Mouse (Mus musculus) limb, embryonic 12.5 days (tissue): ENCODE data around the gene Robo1. TPM values are rescaled to one million over a fixed set of nuclear protein-coding genes. Genes with fewer than 3 reads are reported as not detected.

Experiments used
- ATAC-seq: fragments of 200-750 bp; cut with Nextera tagmentation; 2 replicates; pipeline ENCODE4 v1.8.0; 2017; ENCODE audit warnings: low read depth, moderate TSS enrichment; ENCODE audit not compliant: insufficient number of reproducible peaks, insufficient read depth, low FRiP score, low TSS enrichment
- H3K27ac ChIP-seq: fragments of 300-500 bp; sonication (generic); 2 replicates; pipeline ENCODE4 v1.5.1; 2016; ENCODE audit warnings: mild to moderate bottlenecking, moderate library complexity
- H3K27me3 ChIP-seq: fragments of 300-500 bp; sonication (generic); 2 replicates; pipeline ENCODE4 v1.6.1; 2016; ENCODE audit warnings: mild to moderate bottlenecking, moderate library complexity
- H3K36me3 ChIP-seq: fragments of 300-500 bp; sonication (generic); 2 replicates; pipeline ENCODE4 v1.6.1; 2016; ENCODE audit warnings: mild to moderate bottlenecking, moderate library complexity
- H3K4me1 ChIP-seq: fragments of 300-500 bp; sonication (generic); replicated peaks from 2 replicates; pipeline ENCODE4 v1.6.1; 2016
- H3K4me2 ChIP-seq: fragments of 300-500 bp; sonication (generic); 2 replicates; pipeline ENCODE4 v1.6.1; 2016; ENCODE audit warnings: mild to moderate bottlenecking, moderate library complexity
- H3K4me3 ChIP-seq: fragments of 300-500 bp; sonication (generic); replicated peaks from 2 replicates; pipeline ENCODE4 v1.5.1; 2016; ENCODE audit warnings: mild to moderate bottlenecking
- H3K9ac ChIP-seq: fragments of 300-500 bp; sonication (generic); replicated peaks from 2 replicates; pipeline ENCODE4 v1.6.1; 2016; ENCODE audit warnings: mild to moderate bottlenecking, moderate library complexity
- H3K9me3 ChIP-seq: fragments of 300-500 bp; sonication (generic); 2 replicates; pipeline ENCODE4 v1.6.1; 2016; ENCODE audit warnings: mild to moderate bottlenecking, moderate library complexity
- WGBS: fragments of 180-500 bp; shearing (Covaris S2); methylation state at CpG from one replicate; pipeline ENCODE4 v1.1.7; 2016; 5-methylcytosine and 5-hydroxymethylcytosine counted together
- polyA plus RNA-seq: library from polyadenylated mRNA; unstranded; fragments of >200 nt; fragmentation: Nextera tagmentation; extraction: Ambion mirVana; gene quantifications from 2 replicates; pipeline ENCODE4 v1.2.1, GENCODE M21; 2016

The Robo1 gene
- polyA plus RNA-seq, 1 experiment from 2014 or later, result 61.6 TPM

DNA sequence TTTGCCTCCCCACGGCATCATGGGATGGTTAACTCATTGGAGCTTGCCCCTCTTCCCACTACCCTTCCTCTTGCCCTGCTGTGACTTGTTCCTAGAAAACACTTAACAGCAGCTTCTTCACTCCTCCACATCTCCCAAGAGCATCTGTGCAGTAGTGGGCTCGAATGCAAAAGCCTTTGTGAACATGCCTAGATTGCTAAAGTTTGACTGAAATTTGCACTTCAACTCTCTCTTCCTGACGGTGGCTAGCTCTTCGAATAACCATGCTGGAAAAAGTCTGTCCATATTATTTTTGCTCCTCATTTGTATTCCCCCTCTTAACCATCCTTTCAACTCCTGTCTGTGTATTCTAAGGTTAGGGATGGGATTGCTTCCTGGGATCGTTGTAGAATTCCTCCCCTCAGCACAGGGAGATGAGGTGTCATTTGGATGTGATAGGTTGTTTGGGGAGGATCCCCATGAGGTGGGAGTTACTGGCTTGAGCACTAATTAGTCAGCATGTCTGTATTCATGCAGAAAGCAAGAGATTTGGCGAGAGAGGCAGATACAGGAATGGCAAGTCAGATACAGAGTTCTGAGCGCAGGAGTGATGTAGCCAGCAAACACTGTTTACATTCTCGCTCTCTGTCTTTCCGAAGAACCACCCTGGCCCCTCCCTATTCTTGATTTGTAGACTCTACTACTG, 409.2 kb downstream of the Robo1 start:
- H3K4me3 ChIP-seq, result no peak overlapping the region
- H3K27ac ChIP-seq, result no peak overlapping the region
- H3K9ac ChIP-seq, result no peak overlapping the region
- WGBS, result 74% methylated on average over 9 of the region's 9 CpGs
- H3K4me1 ChIP-seq, result peaks cover 46% of the 10 kb centered on the region
- no peak for ATAC-seq
- H3K27me3 ChIP-seq, result no peaks in the 10 kb centered on the region
- H3K36me3 ChIP-seq, result no peaks in the 10 kb centered on the region
- no peaks in the 10 kb centered on the region for H3K9me3 ChIP-seq
- H3K4me2 ChIP-seq, result no peak overlapping the region

DNA sequence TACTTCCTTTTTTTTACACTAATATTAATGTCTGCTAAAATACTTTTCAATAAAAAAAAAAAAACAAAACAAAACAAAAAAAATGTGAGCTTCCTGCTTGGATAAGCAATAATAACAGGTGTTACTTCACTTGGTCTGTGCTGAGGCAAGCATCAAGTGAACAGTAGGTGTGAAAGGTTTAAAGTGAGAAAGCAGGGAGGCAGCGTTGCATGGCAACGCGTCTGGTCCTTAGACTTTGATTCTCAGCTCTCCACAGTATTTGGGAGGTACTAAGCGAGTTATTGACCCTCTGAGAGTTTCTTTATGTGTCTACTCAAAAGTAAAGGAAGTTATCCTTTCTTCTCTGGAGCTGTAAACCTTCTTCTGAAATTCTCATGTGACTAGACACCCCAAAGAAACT, 411.0 kb downstream of the Robo1 start:
- ATAC-seq, result peak; percentile 75; the same call in 1 of the 2 replicates
- H3K9ac ChIP-seq, result no peak overlapping the region
- no peaks in the 10 kb centered on the region for H3K27me3 ChIP-seq
- WGBS, result 32% methylated on average over 4 of the region's 4 CpGs
- 0 out of 2 replicates have a peak overlapping the region, but pooled peaks have one; percentile 12 for H3K27ac ChIP-seq
- no peak overlapping the region for H3K4me3 ChIP-seq
- 0 out of 2 replicates have a peak overlapping the region, but pooled peaks have one; percentile 15 for H3K4me2 ChIP-seq
- H3K9me3 ChIP-seq, result no peaks in the 10 kb centered on the region
- H3K36me3 ChIP-seq, result no peaks in the 10 kb centered on the region
- H3K4me1 ChIP-seq, result peaks cover 36% of the 10 kb centered on the region

DNA sequence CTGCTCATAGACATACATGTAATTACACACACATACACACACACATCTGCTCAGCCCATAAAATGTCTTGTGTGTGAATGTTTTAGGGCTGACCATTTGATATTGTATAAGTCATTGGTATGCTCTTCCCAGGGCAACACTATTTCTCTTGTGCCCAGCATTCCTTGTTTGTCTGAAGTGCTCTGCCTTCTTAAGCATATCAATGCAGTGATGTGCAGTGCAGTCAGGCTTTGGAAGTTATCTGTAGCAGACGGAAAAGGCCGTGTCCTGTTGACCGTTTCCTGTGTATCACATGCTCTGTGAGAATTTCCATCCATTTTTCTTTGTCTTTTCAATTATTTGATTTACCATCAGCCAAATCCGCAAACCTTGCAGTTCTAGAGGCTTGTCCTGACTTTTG, 412.9 kb downstream of the Robo1 start:
- Histone ChIP-seq H3K36me3 (no peaks in the 10 kb centered on the region), H3K9me3 (no peaks in the 10 kb centered on the region), H3K4me3 (no peak overlapping the region), H3K4me1 (peaks cover 30% of the 10 kb centered on the region), H3K27ac (no peak overlapping the region), H3K27me3 (no peaks in the 10 kb centered on the region), H3K4me2 (no peak overlapping the region), H3K9ac (no peak overlapping the region)
- WGBS, result 91% methylated on average over 4 of the region's 4 CpGs
- ATAC-seq, result no peak

DNA sequence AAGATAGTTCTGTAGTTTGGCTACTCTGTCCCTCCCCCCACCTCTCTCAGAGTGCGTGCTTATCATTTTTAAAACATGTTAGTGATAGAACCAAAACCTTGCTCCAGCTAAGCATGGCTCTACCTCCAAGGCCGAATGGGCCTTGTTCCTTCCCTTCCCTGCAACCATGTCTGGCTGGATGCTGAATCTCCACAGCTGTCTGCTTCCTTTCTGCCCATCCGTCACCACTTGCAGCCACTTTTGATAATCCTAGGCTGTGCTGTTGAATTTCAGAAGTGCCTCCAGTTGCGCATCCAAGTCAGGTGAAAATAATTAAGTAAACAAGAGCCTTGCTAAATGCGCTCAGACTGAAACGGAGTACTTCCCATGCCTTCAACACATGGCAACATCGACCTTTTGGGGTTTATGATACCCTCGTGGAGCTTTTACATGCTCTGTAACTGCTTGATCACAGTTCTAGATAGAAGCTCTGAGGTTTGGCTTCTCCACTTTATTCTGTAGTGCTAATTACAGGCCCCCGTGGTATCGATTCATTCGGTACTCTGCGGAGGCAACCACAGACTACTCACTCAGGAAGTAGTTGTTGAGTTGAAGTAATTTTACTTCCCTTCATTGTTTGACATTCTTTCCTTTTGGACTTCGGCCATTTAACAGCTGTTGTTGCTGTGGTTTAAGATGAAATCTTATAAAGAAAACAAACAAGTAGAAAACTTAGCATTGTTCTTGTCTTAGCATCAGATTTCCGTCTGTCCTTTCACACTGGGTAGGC, 413.8 kb downstream of the Robo1 start:
- H3K27me3 ChIP-seq, result no peaks in the 10 kb centered on the region
- H3K4me3 ChIP-seq, result no peak overlapping the region
- H3K9ac ChIP-seq, result no peak overlapping the region
- no peak for ATAC-seq
- 55% methylated on average over 14 of the region's 14 CpGs for WGBS
- H3K4me1 ChIP-seq, result peaks cover 29% of the 10 kb centered on the region
- no peaks in the 10 kb centered on the region for H3K36me3 ChIP-seq
- peak overlapping the region; percentile 29; the same call in 1 of the 2 replicates for H3K27ac ChIP-seq
- no peak overlapping the region for H3K4me2 ChIP-seq
- H3K9me3 ChIP-seq, result no peaks in the 10 kb centered on the region

DNA sequence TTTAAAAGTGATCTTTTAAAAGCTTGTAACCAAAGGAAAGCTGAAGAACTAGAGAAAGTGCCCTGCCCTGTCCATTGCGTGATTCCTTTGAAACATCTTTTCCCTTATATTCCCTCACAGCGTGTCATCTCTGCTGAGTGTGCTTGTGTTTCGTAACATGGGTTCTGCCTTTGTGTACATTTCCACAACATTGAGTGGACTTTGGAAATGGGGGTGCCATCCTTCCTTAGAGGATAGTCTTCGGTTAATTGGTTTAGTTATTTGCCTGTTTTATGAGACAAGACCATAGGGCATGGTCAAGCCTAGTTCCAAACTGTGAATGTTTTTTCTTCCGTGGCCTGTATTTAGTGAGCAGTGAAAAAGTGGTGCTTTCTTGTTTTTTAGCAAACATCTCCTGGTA, 426.1 kb downstream of the Robo1 start:
- ATAC-seq, result no peak
- Histone ChIP-seq H3K4me3 (no peak overlapping the region), H3K4me1 (0 out of 2 replicates have a peak, but pooled peaks cover 12% of the 10 kb centered on the region), H3K9ac (no peak overlapping the region), H3K4me2 (no peak overlapping the region), H3K27ac (no peak overlapping the region), H3K36me3 (no peaks in the 10 kb centered on the region), H3K9me3 (no peaks in the 10 kb centered on the region), H3K27me3 (no peaks in the 10 kb centered on the region)
- WGBS, result 85% methylated on average over 5 of the region's 5 CpGs

DNA sequence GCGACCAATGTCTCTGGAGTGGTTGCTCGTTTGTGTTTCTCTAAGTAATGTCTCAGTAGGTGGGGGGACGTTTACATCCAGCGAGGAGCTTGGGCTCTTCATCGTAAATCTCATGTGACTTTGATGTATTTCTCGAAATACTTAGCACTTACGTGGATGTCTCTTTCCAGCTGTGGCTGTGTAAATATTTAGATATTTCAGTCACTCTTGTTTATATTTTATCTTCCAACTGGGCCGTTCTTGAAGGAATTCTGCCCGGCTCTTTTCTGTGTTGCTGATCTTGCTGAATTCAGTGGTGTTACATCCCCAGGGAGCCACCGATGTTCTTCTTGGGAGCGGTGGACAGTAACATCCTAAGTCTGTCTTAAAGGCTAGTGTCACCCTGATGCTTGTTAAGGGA, 427.1 kb downstream of the Robo1 start:
- H3K36me3 ChIP-seq, result no peaks in the 10 kb centered on the region
- H3K27me3 ChIP-seq, result no peaks in the 10 kb centered on the region
- no peak overlapping the region for H3K27ac ChIP-seq
- WGBS, result 41% methylated on average over 11 of the region's 11 CpGs
- H3K4me3 ChIP-seq, result no peak overlapping the region
- no peak for ATAC-seq
- 0 out of 2 replicates have a peak, but pooled peaks cover 12% of the 10 kb centered on the region for H3K4me1 ChIP-seq
- H3K9me3 ChIP-seq, result no peaks in the 10 kb centered on the region
- no peak overlapping the region for H3K4me2 ChIP-seq
- H3K9ac ChIP-seq, result no peak overlapping the region

DNA sequence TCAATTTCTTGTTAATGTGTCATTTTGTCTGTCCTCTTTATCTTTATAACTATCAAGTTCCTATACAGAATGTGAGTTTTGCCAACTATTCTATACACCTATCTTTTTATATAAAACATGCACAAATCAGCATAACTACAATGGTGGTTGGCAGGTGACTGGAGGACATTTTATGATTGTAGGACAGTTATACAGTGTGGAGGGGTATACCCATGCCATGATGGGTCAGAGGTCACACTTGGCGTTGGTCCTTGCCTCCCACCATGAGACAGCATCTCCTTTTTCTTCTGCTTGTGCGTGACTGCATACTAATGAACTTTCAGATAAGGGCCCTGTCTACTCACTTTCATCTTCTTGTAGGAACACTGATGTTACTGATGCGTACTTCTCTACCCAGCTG, 427.5 kb downstream of the Robo1 start:
- 88% methylated on average over 3 of the region's 3 CpGs for WGBS
- no peak overlapping the region for H3K27ac ChIP-seq
- H3K9ac ChIP-seq, result no peak overlapping the region
- H3K4me2 ChIP-seq, result no peak overlapping the region
- no peak for ATAC-seq
- H3K4me3 ChIP-seq, result no peak overlapping the region
- no peaks in the 10 kb centered on the region for H3K36me3 ChIP-seq
- H3K9me3 ChIP-seq, result no peaks in the 10 kb centered on the region
- H3K4me1 ChIP-seq, result 0 out of 2 replicates have a peak, but pooled peaks cover 12% of the 10 kb centered on the region
- no peaks in the 10 kb centered on the region for H3K27me3 ChIP-seq

DNA sequence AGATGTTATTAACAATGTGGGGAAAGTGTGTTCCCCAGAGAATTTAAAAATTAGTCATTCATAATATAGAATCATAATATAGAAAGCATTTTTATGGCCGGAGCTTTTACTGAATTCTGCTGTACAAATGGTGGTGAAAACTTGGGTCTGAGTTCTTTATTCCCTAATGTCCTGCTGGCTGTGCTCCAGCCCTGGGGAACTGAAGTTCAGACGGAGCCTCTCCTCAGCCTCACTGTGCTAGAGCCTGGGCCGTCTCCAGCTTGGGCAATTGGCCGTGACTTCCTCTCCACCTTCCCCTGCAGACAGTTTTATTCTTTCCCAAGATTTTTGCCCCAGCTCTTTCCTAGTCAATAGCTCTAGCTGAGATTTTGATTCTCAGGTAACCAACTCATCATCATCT, 429.0 kb downstream of the Robo1 start:
- Histone ChIP-seq H3K4me3 (no peak overlapping the region), H3K9me3 (no peaks in the 10 kb centered on the region), H3K4me2 (no peak overlapping the region), H3K27me3 (no peaks in the 10 kb centered on the region), H3K27ac (no peak overlapping the region), H3K36me3 (peaks cover 11% of the 10 kb centered on the region), H3K9ac (no peak overlapping the region), H3K4me1 (0 out of 2 replicates have a peak, but pooled peaks cover 12% of the 10 kb centered on the region)
- ATAC-seq, result no peak
- WGBS, result 40% methylated on average over 4 of the region's 4 CpGs

DNA sequence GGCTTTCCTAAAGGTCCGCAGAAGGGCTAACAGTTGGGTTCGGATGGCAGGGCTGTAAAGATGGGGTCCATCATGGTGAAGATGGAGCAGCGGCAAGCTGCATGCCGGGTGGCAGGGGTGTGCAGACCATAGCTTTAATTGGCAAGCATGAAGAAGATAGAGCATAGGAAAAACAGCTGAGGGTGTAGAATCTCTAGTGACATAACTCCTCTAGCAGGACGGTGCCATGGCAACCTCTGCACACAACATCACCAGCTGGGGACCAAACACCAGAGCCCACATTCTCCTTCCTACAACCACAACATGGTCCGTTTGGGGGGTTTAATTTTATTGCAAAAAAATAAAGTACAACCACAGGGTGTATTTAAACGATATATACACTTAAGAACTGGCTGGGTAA, 432.1 kb downstream of the Robo1 start:
- Histone ChIP-seq H3K27me3 (no peaks in the 10 kb centered on the region), H3K4me2 (no peak overlapping the region), H3K27ac (no peak overlapping the region), H3K36me3 (peaks cover 26% of the 10 kb centered on the region), H3K9me3 (peaks cover 7% of the 10 kb centered on the region; the same call in 1 of the 2 replicates), H3K4me3 (no peak overlapping the region), H3K9ac (no peak overlapping the region), H3K4me1 (0 out of 2 replicates have a peak, but pooled peaks cover 12% of the 10 kb centered on the region)
- 82% methylated on average over 7 of the region's 7 CpGs for WGBS
- ATAC-seq, result no peak

DNA sequence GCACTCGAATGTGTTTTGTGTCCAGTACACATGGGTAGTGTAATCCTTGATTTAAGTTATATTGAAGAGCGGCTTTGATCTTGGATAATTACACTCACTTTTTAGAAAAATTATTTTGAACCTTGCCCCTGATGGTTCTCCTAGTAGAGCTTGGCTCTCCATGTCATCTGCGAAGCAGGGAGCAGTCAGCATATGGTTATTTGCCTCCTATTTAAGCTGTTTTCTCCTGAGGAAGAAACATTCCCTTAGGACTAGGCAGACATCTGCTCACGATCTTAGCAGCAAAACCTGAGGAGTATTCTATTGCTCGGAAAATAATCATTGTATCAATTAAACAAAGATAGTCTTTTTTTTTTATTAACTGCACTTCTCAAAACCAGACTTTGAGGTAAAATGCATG, 439.6 kb downstream of the Robo1 start:
- Histone ChIP-seq H3K27ac (no peak overlapping the region), H3K4me1 (peaks cover 10% of the 10 kb centered on the region), H3K9me3 (peaks cover 6% of the 10 kb centered on the region; the same call in 1 of the 2 replicates), H3K4me2 (no peak overlapping the region), H3K4me3 (no peak overlapping the region), H3K27me3 (no peaks in the 10 kb centered on the region), H3K36me3 (peaks cover 10% of the 10 kb centered on the region), H3K9ac (no peak overlapping the region)
- WGBS, result 84% methylated on average over 5 of the region's 5 CpGs
- no peak for ATAC-seq

DNA sequence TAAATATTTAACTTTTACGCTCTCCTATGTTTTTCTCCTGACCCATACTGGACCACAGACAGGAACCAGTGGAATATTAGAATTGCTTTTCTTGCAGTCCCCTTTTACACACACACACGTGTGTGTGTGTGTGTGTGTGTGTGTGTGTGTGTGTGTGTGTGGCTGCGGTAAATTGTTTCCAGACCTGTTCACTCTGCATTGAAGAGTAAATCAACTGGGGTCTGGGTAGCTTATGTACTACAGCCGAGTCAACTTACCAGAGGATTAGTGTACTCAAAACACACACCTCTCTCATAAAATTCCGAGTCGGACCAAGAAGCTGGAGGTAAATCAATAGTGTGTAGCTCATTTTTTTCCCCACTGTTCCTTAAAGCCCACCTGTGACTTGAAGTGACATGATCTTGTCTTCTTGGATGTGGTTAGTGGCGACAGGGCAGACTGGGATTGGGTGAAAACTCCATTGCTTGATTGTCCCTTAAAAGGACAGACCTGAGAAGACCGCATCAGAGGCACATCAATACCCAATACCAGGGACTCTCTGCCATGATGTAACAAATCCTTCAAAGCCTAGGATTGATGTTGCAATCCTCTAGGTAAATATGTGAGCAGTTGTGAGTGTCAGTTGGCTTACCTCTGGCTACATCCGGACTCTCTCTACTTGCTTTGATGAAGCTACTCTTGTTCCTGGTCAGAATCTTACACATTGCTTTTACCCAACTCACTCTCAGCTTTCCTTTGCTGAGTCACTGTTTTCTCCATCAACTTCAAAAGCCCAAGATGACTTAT, 457.2 kb downstream of the Robo1 start:
- peak; percentile 75; the same call in 1 of the 2 replicates for ATAC-seq
- H3K27ac ChIP-seq, result 0 out of 2 replicates have a peak overlapping the region, but pooled peaks have one; percentile 35
- WGBS, result 50% methylated on average over 9 of the region's 9 CpGs
- H3K36me3 ChIP-seq, result no peaks in the 10 kb centered on the region
- no peak overlapping the region for H3K9ac ChIP-seq
- H3K27me3 ChIP-seq, result no peaks in the 10 kb centered on the region
- no peaks in the 10 kb centered on the region for H3K9me3 ChIP-seq
- H3K4me2 ChIP-seq, result no peak overlapping the region
- H3K4me1 ChIP-seq, result peaks cover 26% of the 10 kb centered on the region
- no peak overlapping the region for H3K4me3 ChIP-seq
